Mouse (Mus musculus) midbrain, embryonic 16.5 days (tissue): ENCODE results near the gene Cerkl. TPM values are rescaled to one million over a fixed set of nuclear protein-coding genes. Genes with fewer than 3 reads are reported as not detected.
A peak's percentile ranks its signal among the peaks of the same experiment; 100 is the strongest.

Source experiments
- ATAC-seq: fragments of 200-750 bp; cut with Nextera tagmentation; 2 replicates; pipeline ENCODE4 v1.8.0; 2017; ENCODE audit warnings: moderate TSS enrichment
- H3K27ac ChIP-seq: fragments of 300-500 bp; sonication (generic); 2 replicates; pipeline ENCODE4 v1.5.1; 2014; ENCODE audit warnings: mild to moderate bottlenecking, low read length, mixed read lengths
- H3K27me3 ChIP-seq: fragments of 300-500 bp; sonication (generic); 2 replicates; pipeline ENCODE4 v1.6.1; 2014; ENCODE audit warnings: low read depth, low read length, mixed read lengths; ENCODE audit not compliant: control insufficient read depth, insufficient read depth
- H3K36me3 ChIP-seq: fragments of 300-500 bp; sonication (generic); 2 replicates; pipeline ENCODE4 v1.6.1; 2014; ENCODE audit warnings: mild to moderate bottlenecking, low read length, moderate library complexity, mixed read lengths; ENCODE audit not compliant: control insufficient read depth, insufficient read depth
- H3K4me1 ChIP-seq: fragments of 300-500 bp; sonication (generic); 2 replicates; pipeline ENCODE4 v1.6.1; 2014; ENCODE audit warnings: mild to moderate bottlenecking, low read length, mixed read lengths; ENCODE audit not compliant: control insufficient read depth, insufficient read depth
- H3K4me2 ChIP-seq: fragments of 300-500 bp; sonication (generic); 2 replicates; pipeline ENCODE4 v1.6.1; 2014; ENCODE audit warnings: mild to moderate bottlenecking, low read length, mixed read lengths
- H3K4me3 ChIP-seq: fragments of 300-500 bp; sonication (generic); 2 replicates; pipeline ENCODE4 v1.5.1; 2014; ENCODE audit warnings: low read depth, mild to moderate bottlenecking, low read length, moderate library complexity, mixed read lengths
- H3K9ac ChIP-seq: fragments of 300-500 bp; sonication (generic); 2 replicates; pipeline ENCODE4 v1.6.1; 2014; ENCODE audit warnings: low read depth, low read length, mixed read lengths
- H3K9me3 ChIP-seq: fragments of 300-500 bp; sonication (generic); replicated peaks from 2 replicates; pipeline ENCODE4 v1.6.1; 2014; ENCODE audit warnings: mild to moderate bottlenecking, low read length, mixed read lengths; ENCODE audit not compliant: control insufficient read depth, poor library complexity, severe bottlenecking
- WGBS: fragments of 180-500 bp; shearing (Covaris S2); extraction: QIAGEN DNeasy Blood & Tissue Kit; methylation state at CpG from one replicate; pipeline ENCODE4 v1.1.7; 2014; 5-methylcytosine and 5-hydroxymethylcytosine counted together
- polyA plus RNA-seq: library from polyadenylated mRNA; unstranded; fragments of >200 nt; fragmentation: Nextera tagmentation; extraction: Ambion mirVana; gene quantifications from 2 replicates; pipeline ENCODE4 v1.2.1, GENCODE M21; 2015

Gene Cerkl
- polyA plus RNA-seq, 1 experiment from 2014 or later, result 0.84 TPM

GRCm38 (mm10) chr2:79428569-79429104 is 27.9 kb downstream of the Cerkl start:
- H3K36me3 ChIP-seq, result no peaks in the 10 kb centered on the region
- WGBS, result under 1% methylated on average over 35 of the region's 35 CpGs
- peak overlapping the region; percentile 42 for H3K4me3 ChIP-seq
- H3K4me1 ChIP-seq, result peaks cover 5% of the 10 kb centered on the region
- peaks cover 11% of the 10 kb centered on the region for H3K27me3 ChIP-seq
- ATAC-seq, result peak; percentile 67; the same call in 1 of the 2 replicates
- peak overlapping the region; percentile 57 for H3K9ac ChIP-seq
- H3K27ac ChIP-seq, result no peak overlapping the region
- H3K4me2 ChIP-seq, result peak overlapping the region; percentile 70
- no peaks in the 10 kb centered on the region for H3K9me3 ChIP-seq

GRCm38 (mm10) chr2:79428022-79428421 is 28.6 kb downstream of the Cerkl start:
- Histone ChIP-seq H3K9me3 (no peaks in the 10 kb centered on the region), H3K9ac (no peak overlapping the region), H3K27me3 (peaks cover 11% of the 10 kb centered on the region), H3K27ac (no peak overlapping the region), H3K4me3 (no peak overlapping the region), H3K4me1 (peaks cover 5% of the 10 kb centered on the region), H3K36me3 (no peaks in the 10 kb centered on the region), H3K4me2 (no peak overlapping the region)
- 29% methylated on average over 6 of the region's 6 CpGs for WGBS
- no peak for ATAC-seq

- H3K9me3 ChIP-seq, result no peaks in the 10 kb centered on the region
- no peaks in the 10 kb centered on the region for H3K4me1 ChIP-seq
- no peak overlapping the region for H3K9ac ChIP-seq
- H3K27me3 ChIP-seq, result no peaks in the 10 kb centered on the region
- no peak overlapping the region for H3K4me3 ChIP-seq
- H3K27ac ChIP-seq, result no peak overlapping the region
- H3K36me3 ChIP-seq, result no peaks in the 10 kb centered on the region
- ATAC-seq, result no peak
- 28% methylated on average over 6 of the region's 6 CpGs for WGBS
- H3K4me2 ChIP-seq, result no peak overlapping the region
Observed at GRCm38 (mm10) chr2:79421696-79422095, 34.9 kb downstream of the Cerkl start.

GRCm38 (mm10) chr2:79414505-79414904 is 42.1 kb downstream of the Cerkl start:
- H3K9ac ChIP-seq, result no peak overlapping the region
- no peaks in the 10 kb centered on the region for H3K27me3 ChIP-seq
- H3K9me3 ChIP-seq, result no peaks in the 10 kb centered on the region
- H3K36me3 ChIP-seq, result no peaks in the 10 kb centered on the region
- WGBS, result 70% methylated on average over 7 of the region's 7 CpGs
- H3K4me1 ChIP-seq, result no peaks in the 10 kb centered on the region
- ATAC-seq, result no peak
- no peak overlapping the region for H3K27ac ChIP-seq
- no peak overlapping the region for H3K4me3 ChIP-seq
- no peak overlapping the region for H3K4me2 ChIP-seq

- no peak for ATAC-seq
- Histone ChIP-seq H3K4me3 (no peak overlapping the region), H3K9ac (no peak overlapping the region), H3K4me2 (no peak overlapping the region), H3K9me3 (no peaks in the 10 kb centered on the region), H3K27ac (no peak overlapping the region), H3K36me3 (no peaks in the 10 kb centered on the region), H3K27me3 (no peaks in the 10 kb centered on the region), H3K4me1 (no peaks in the 10 kb centered on the region)
- WGBS, result 79% methylated on average over 3 of the region's 3 CpGs
Observed at GRCm38 (mm10) chr2:79410903-79411255, 45.7 kb downstream of the Cerkl start.

- ATAC-seq, result no peak
- Histone ChIP-seq H3K9ac (no peak overlapping the region), H3K4me2 (no peak overlapping the region), H3K4me1 (no peaks in the 10 kb centered on the region), H3K27me3 (no peaks in the 10 kb centered on the region), H3K36me3 (no peaks in the 10 kb centered on the region), H3K9me3 (no peaks in the 10 kb centered on the region), H3K4me3 (no peak overlapping the region), H3K27ac (no peak overlapping the region)
- WGBS, result 50% methylated on average over 15 of the region's 15 CpGs
Observed at GRCm38 (mm10) chr2:79410247-79410902, 46.2 kb downstream of the Cerkl start.

- Histone ChIP-seq H3K36me3 (no peaks in the 10 kb centered on the region), H3K4me1 (no peaks in the 10 kb centered on the region), H3K9me3 (no peaks in the 10 kb centered on the region), H3K27ac (no peak overlapping the region), H3K27me3 (no peaks in the 10 kb centered on the region), H3K4me3 (no peak overlapping the region), H3K4me2 (no peak overlapping the region), H3K9ac (no peak overlapping the region)
- ATAC-seq, result no peak
- 69% methylated on average over 5 of the region's 5 CpGs for WGBS
Observed at GRCm38 (mm10) chr2:79405661-79406405, 50.8 kb downstream of the Cerkl start.

GRCm38 (mm10) chr2:79400045-79400444 is 56.5 kb downstream of the Cerkl start:
- Histone ChIP-seq H3K27ac (no peak overlapping the region), H3K4me2 (no peak overlapping the region), H3K9me3 (no peaks in the 10 kb centered on the region), H3K36me3 (no peaks in the 10 kb centered on the region), H3K4me3 (no peak overlapping the region), H3K27me3 (no peaks in the 10 kb centered on the region), H3K4me1 (peaks cover 7% of the 10 kb centered on the region), H3K9ac (no peak overlapping the region)
- ATAC-seq, result no peak
- WGBS, result 33% methylated on average over 4 of the region's 4 CpGs
